Mouse (Mus musculus) G1E (cell line): Measurements from ENCODE around the gene Rims1.

Experiments used
- CTCF ChIP-seq: IDR thresholded peaks from 2 replicates; pipeline ENCODE4 v1.5.1; 2012; ENCODE audit warnings: low read depth, low read length, inconsistent platforms, mixed read lengths
- GATA1 ChIP-seq: IDR thresholded peaks from 2 replicates; pipeline ENCODE4 v1.6.1; 2012; ENCODE audit warnings: borderline replicate concordance, low read length, inconsistent platforms, mixed read lengths
- GATA2 ChIP-seq: IDR thresholded peaks from 2 replicates; pipeline ENCODE4 v1.6.1; 2012; ENCODE audit warnings: low read depth, low read length, inconsistent platforms, borderline replicate concordance
- POLR2AphosphoS5 ChIP-seq: IDR thresholded peaks from 2 replicates; pipeline ENCODE4 v1.6.1; 2012; ENCODE audit warnings: low read depth, low read length, inconsistent platforms; ENCODE audit not compliant: insufficient replicate concordance
- TAL1 ChIP-seq: conservative IDR thresholded peaks from 2 replicates; pipeline ENCODE4 v1.6.1; 2012; ENCODE audit warnings: low read depth, low read length, inconsistent platforms, mixed read lengths

GRCm38 (mm10) chr1:22533146-22534096 is 272.4 kb downstream of the Rims1 start:
- TF ChIP-seq CTCF (no peak), POLR2AphosphoS5 (no peak), TAL1 (no peak), GATA1 (no peak), GATA2 (no peak)
